Mouse (Mus musculus): ENCODE measurements around the gene Fggy.

The Fggy gene

GRCm38 (mm10) chr4:95557333-95557956, at the start of gene Fggy:
Fggy (plus strand) TSS chr4:95557507.
- DNase-seq (ENCODE audit: inconsistent ontology term): peak; percentile 94

- no peak for DNase-seq (ENCODE audit: inconsistent ontology term)
Measured at GRCm38 (mm10) chr4:95507946-95508311, 49.4 kb upstream of the Fggy start.

- DNase-seq (ENCODE audit: inconsistent ontology term): no peak
Measured at GRCm38 (mm10) chr4:95518382-95518781, 38.9 kb upstream of the Fggy start.

- no peak for DNase-seq (ENCODE audit: inconsistent ontology term)
Measured at GRCm38 (mm10) chr4:95519975-95520642, 37.2 kb upstream of the Fggy start.

GRCm38 (mm10) chr4:95520643-95521032, 36.7 kb upstream of the Fggy start:
- DNase-seq (ENCODE audit: inconsistent ontology term): no peak

- no peak for DNase-seq (ENCODE audit: inconsistent ontology term)
Measured at GRCm38 (mm10) chr4:95526588-95526987, 30.7 kb upstream of the Fggy start.

GRCm38 (mm10) chr4:95530757-95531156, 26.6 kb upstream of the Fggy start:
- DNase-seq (ENCODE audit: inconsistent ontology term): no peak

GRCm38 (mm10) chr4:95533946-95534345, 23.4 kb upstream of the Fggy start:
- DNase-seq (ENCODE audit: inconsistent ontology term): no peak

GRCm38 (mm10) chr4:95541382-95542038, 15.8 kb upstream of the Fggy start:
- peak; percentile 35 for DNase-seq (ENCODE audit: inconsistent ontology term)

GRCm38 (mm10) chr4:95542039-95542790, 15.1 kb upstream of the Fggy start:
- DNase-seq (ENCODE audit: inconsistent ontology term): no peak

GRCm38 (mm10) chr4:95543529-95543928, 13.8 kb upstream of the Fggy start:
- DNase-seq (ENCODE audit: inconsistent ontology term): no peak

GRCm38 (mm10) chr4:95556663-95557332, 509 bp upstream of the Fggy start:
- DNase-seq (ENCODE audit: inconsistent ontology term): no peak

GRCm38 (mm10) chr4:95558271-95558888, 1.1 kb downstream of the Fggy start:
- DNase-seq (ENCODE audit: inconsistent ontology term): peak; percentile 45

GRCm38 (mm10) chr4:95571621-95572020, 14.3 kb downstream of the Fggy start:
- no peak for DNase-seq (ENCODE audit: inconsistent ontology term)

GRCm38 (mm10) chr4:95573704-95574103, 16.4 kb downstream of the Fggy start:
- DNase-seq (ENCODE audit: inconsistent ontology term): peak; percentile 62

GRCm38 (mm10) chr4:95575411-95575911, 18.2 kb downstream of the Fggy start:
- peak; percentile 11 for DNase-seq (ENCODE audit: inconsistent ontology term)

- no peak for DNase-seq (ENCODE audit: inconsistent ontology term)
Measured at GRCm38 (mm10) chr4:95579183-95579582, 21.9 kb downstream of the Fggy start.

GRCm38 (mm10) chr4:95584107-95584762, 26.9 kb downstream of the Fggy start:
- no peak for DNase-seq (ENCODE audit: inconsistent ontology term)

- DNase-seq (ENCODE audit: inconsistent ontology term): no peak
Measured at GRCm38 (mm10) chr4:95586274-95587001, 29.1 kb downstream of the Fggy start.

- no peak for DNase-seq (ENCODE audit: inconsistent ontology term)
Measured at GRCm38 (mm10) chr4:95588722-95589283, 31.5 kb downstream of the Fggy start.

Data from Muller cell, postnatal 12 days (primary cell).